Mouse (Mus musculus): ENCODE data around the gene Bend3. TPM values are rescaled to one million over a fixed set of nuclear protein-coding genes. Genes with fewer than 3 reads are reported as not detected.
A peak's percentile ranks its signal among the peaks of the same experiment; 100 is the strongest.

Gene Bend3
- total and polyA plus RNA-seq, 2 experiments = 1.3 to 2.1 TPM

DNA sequence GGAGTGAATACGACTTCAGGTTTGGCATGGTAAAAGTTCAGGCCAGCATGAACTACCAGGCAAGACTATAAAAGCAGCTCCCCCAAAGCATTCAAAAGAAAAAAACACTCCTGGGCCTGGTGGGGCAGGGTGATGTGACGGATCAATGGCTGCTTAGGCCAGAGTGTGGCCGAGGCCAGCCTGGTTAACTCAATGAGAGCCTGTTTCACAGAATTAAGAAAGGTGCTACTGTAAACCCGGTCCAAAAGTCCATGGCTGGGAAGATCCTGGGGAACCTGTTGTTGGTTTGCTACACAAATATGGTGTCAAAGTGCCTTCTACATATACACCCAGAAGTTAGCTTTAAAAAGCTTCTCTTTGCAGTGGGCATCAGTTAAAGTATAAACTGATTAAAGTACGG lies 60.2 kb downstream of the Bend3 start:
- no peaks in the 10 kb centered on the region for H3K36me3 ChIP-seq (ENCODE audit: control insufficient read depth, insufficient read depth, low read length)
- H3K27ac ChIP-seq (replicated peaks; ENCODE audit: insufficient read depth, low read depth, low read length) = peak overlapping the region; percentile 7
- peaks cover 18% of the 10 kb centered on the region for H3K4me1 ChIP-seq (ENCODE audit: control insufficient read depth, insufficient read depth, low read length)
- H3K9ac ChIP-seq (ENCODE audit: low read depth, low read length) = no peak overlapping the region
- H3K4me3 ChIP-seq (ENCODE audit: insufficient read depth, low read depth, low read length) = no peak overlapping the region
- TF ChIP-seq CTCF (IDR thresholded peaks at IDR 0.05; ENCODE audit: low read depth, low read length) = no peak
- TF ChIP-seq POLR2A (IDR thresholded peaks at IDR 0.05; ENCODE audit: extremely low read depth, insufficient read depth, low read length) = no peak
- H3K79me2 ChIP-seq (ENCODE audit: control insufficient read depth, insufficient read depth, low read length) = peaks cover 4% of the 10 kb centered on the region; the same call in 1 of the 2 replicates
- H3K27me3 ChIP-seq (ENCODE audit: control insufficient read depth, insufficient read depth, low read length) = no peaks in the 10 kb centered on the region
- 29% methylated on average over 5 of the region's 5 CpGs for WGBS
- peak; percentile 65 for DNase-seq (ENCODE audit: extremely low read depth, low read depth, low spot score)

DNA sequence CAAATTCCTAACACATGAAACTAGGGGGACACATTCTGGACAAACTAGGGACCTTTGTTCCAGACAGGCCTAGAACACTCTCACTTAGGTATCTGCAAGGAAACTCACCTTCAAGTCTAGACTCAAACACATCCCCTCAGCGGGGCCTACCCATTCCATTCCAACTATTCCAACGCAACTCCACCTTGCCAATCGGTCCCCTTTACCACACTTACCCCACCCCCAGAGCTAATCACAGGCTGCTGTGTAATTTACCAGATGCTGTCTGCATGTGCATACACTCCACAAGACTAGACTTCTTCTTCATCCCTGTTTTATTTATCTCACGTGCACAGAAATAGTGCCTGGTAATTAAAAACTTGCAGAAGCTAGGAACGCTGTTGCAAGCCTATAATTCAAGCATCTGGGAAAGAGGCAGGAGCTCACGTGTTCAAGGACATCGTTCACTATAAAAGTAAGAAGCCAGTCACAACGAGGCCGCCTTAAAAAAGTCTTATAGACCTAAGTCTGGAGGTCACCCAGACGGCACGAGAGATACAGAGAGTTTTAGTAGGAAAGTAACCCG lies 61.2 kb downstream of the Bend3 start:
- H3K27ac ChIP-seq (replicated peaks; ENCODE audit: insufficient read depth, low read depth, low read length) = peak overlapping the region; percentile 88
- H3K4me3 ChIP-seq (ENCODE audit: insufficient read depth, low read depth, low read length) = peak overlapping the region; percentile 76
- no peaks in the 10 kb centered on the region for H3K27me3 ChIP-seq (ENCODE audit: control insufficient read depth, insufficient read depth, low read length)
- TF ChIP-seq CTCF (IDR thresholded peaks at IDR 0.05; ENCODE audit: low read depth, low read length) (no peak), POLR2A (IDR thresholded peaks at IDR 0.05; ENCODE audit: extremely low read depth, insufficient read depth, low read length) (no peak)
- no peaks in the 10 kb centered on the region for H3K36me3 ChIP-seq (ENCODE audit: control insufficient read depth, insufficient read depth, low read length)
- 9% methylated on average over 12 of the region's 12 CpGs for WGBS
- peaks cover 4% of the 10 kb centered on the region; the same call in 1 of the 2 replicates for H3K79me2 ChIP-seq (ENCODE audit: control insufficient read depth, insufficient read depth, low read length)
- H3K4me1 ChIP-seq (ENCODE audit: control insufficient read depth, insufficient read depth, low read length) = peaks cover 18% of the 10 kb centered on the region
- DNase-seq (ENCODE audit: extremely low read depth, low read depth, low spot score) = peak; percentile 29
- H3K9ac ChIP-seq (ENCODE audit: low read depth, low read length) = peak overlapping the region; percentile 86

DNA sequence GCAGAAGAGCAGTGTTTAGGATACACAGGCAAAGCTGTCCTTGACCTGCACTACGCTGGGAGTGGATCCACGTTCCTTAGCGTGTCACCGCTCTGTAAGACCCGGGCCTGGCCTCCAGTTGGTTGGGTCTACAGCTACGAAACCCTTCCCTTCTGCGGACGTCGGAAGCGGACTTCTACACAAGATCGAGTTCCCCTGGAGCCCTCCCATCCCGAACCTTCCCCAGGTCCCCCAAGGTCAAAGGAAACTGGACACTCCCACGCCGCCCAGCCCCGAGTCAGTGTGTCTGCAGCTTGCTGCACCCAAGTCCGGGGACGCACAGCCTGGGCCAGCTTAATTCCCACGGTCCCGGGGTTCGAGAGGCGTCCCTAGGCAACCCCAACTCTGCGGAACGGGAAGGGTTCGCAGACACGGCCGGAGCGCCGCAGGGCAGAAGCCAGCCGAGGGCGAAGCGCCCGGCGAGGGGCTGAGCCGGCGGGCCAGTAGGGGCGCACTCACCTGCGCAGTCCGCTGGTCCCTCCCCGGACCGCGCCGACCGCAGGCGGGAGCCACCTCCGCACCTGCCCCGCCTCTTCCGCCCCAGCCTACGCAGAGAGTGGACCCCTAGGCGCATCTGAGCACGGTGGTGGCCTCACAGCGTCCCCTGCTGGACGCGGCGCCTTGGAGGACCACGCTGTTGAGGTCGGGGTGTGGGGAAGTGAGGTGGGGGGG lies 62.0 kb downstream of the Bend3 start, which contains the start of gene 1700021F05Rik:
Gene 1700021F05Rik, minus strand, starts transcription at position 553 of the 711 bp plus-strand sequence.
- peak within 1 kb of the TSS; percentile 88 for H3K27ac ChIP-seq (replicated peaks; ENCODE audit: insufficient read depth, low read depth, low read length)
- no peaks in the 10 kb centered on the region for H3K36me3 ChIP-seq (ENCODE audit: control insufficient read depth, insufficient read depth, low read length)
- H3K79me2 ChIP-seq (ENCODE audit: control insufficient read depth, insufficient read depth, low read length) = peaks cover 4% of the 10 kb centered on the region; the same call in 1 of the 2 replicates
- peak within 1 kb of the TSS; percentile 86 for H3K9ac ChIP-seq (ENCODE audit: low read depth, low read length)
- H3K27me3 ChIP-seq (ENCODE audit: control insufficient read depth, insufficient read depth, low read length) = no peaks in the 10 kb centered on the region
- WGBS = under 1% methylated on average over 54 of the region's 56 CpGs
- H3K4me3 ChIP-seq (ENCODE audit: insufficient read depth, low read depth, low read length) = peak within 1 kb of the TSS; percentile 76
- peaks cover 18% of the 10 kb centered on the region for H3K4me1 ChIP-seq (ENCODE audit: control insufficient read depth, insufficient read depth, low read length)
- peak; percentile 87 for TF ChIP-seq CTCF (IDR thresholded peaks at IDR 0.05; ENCODE audit: low read depth, low read length)
- TF ChIP-seq POLR2A (IDR thresholded peaks at IDR 0.05; ENCODE audit: extremely low read depth, insufficient read depth, low read length) = peak; percentile 80
- peak; percentile 82 for DNase-seq (ENCODE audit: extremely low read depth, low read depth, low spot score)

DNA sequence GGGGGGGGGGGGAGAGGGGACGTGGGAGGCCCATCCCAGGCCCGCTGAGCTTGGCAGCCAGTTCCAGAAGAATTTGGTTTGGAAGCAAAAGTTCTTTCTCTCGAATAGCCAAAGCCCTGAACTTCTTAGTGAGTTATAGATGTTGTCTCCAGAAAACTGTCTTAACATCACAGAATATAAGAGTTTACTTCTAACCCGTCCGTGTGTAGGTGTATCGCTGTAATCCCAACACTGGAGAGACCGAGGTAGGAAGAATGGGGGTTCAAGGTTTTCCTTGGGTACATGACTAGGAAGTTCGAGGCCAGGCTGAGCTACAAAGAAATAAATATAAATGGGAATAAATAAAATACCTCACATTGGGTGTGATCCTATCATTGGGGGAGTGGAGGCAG lies 62.5 kb downstream of the Bend3 start:
- Histone ChIP-seq H3K4me3 (ENCODE audit: insufficient read depth, low read depth, low read length) (no peak overlapping the region), H3K36me3 (ENCODE audit: control insufficient read depth, insufficient read depth, low read length) (no peaks in the 10 kb centered on the region), H3K27me3 (ENCODE audit: control insufficient read depth, insufficient read depth, low read length) (no peaks in the 10 kb centered on the region), H3K4me1 (ENCODE audit: control insufficient read depth, insufficient read depth, low read length) (peaks cover 18% of the 10 kb centered on the region), H3K27ac (replicated peaks; ENCODE audit: insufficient read depth, low read depth, low read length) (no peak overlapping the region), H3K9ac (ENCODE audit: low read depth, low read length) (no peak overlapping the region), H3K79me2 (ENCODE audit: control insufficient read depth, insufficient read depth, low read length) (peaks cover 4% of the 10 kb centered on the region; the same call in 1 of the 2 replicates)
- TF ChIP-seq CTCF (IDR thresholded peaks at IDR 0.05; ENCODE audit: low read depth, low read length) (no peak), POLR2A (IDR thresholded peaks at IDR 0.05; ENCODE audit: extremely low read depth, insufficient read depth, low read length) (no peak)
- 38% methylated on average over 8 of the region's 8 CpGs for WGBS
- no peak for DNase-seq (ENCODE audit: extremely low read depth, low read depth, low spot score)

DNA sequence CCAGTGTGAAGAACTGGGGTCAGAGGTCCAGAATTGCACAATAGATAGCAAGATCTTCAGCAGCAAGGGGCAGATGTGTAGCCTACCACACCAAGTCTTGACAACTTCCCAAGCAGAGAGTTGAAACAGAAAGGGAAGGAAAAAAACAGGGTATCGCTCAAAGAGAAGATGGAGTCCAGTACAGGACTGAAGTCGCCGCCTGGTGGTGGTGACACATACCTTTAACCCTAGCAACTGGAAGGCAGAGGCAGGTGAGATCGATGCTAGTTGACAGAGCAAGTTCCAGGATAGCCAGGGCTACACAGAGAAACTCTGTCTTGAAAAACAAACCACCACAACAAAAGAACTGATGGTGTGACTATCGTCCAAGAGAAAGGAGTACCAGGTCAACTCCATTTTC lies 70.8 kb downstream of the Bend3 start:
- H3K27ac ChIP-seq (replicated peaks; ENCODE audit: insufficient read depth, low read depth, low read length) = no peak overlapping the region
- no peaks in the 10 kb centered on the region for H3K36me3 ChIP-seq (ENCODE audit: control insufficient read depth, insufficient read depth, low read length)
- no peaks in the 10 kb centered on the region for H3K4me1 ChIP-seq (ENCODE audit: control insufficient read depth, insufficient read depth, low read length)
- TF ChIP-seq CTCF (IDR thresholded peaks at IDR 0.05; ENCODE audit: low read depth, low read length) (peak; percentile 43; the same call in 1 of the 2 replicates), POLR2A (IDR thresholded peaks at IDR 0.05; ENCODE audit: extremely low read depth, insufficient read depth, low read length) (no peak)
- H3K4me3 ChIP-seq (ENCODE audit: insufficient read depth, low read depth, low read length) = no peak overlapping the region
- no peaks in the 10 kb centered on the region for H3K27me3 ChIP-seq (ENCODE audit: control insufficient read depth, insufficient read depth, low read length)
- no peak overlapping the region for H3K9ac ChIP-seq (ENCODE audit: low read depth, low read length)
- H3K79me2 ChIP-seq (ENCODE audit: control insufficient read depth, insufficient read depth, low read length) = no peaks in the 10 kb centered on the region
- DNase-seq (ENCODE audit: extremely low read depth, low read depth, low spot score) = no peak
- WGBS = 24% methylated on average over 5 of the region's 5 CpGs

DNA sequence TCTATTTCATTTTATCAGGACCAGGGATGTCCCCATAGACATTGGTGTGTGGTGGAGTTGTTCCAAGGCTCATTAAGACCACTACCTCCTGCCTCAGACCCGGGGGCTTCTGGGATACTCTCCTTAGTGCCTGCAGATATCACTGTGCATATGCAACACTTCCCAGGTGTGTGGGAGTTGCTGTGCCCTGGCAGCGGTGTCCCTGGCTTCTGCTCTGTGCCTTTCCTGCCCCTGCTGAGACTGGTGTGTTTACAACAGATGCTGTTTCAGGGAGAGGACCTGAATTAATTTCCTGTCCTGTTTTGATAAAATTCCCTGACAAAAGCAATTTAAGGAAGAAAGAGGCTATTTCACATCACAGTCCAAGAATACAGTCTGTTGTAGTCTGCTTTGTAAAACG lies 72.3 kb downstream of the Bend3 start:
- Histone ChIP-seq H3K9ac (ENCODE audit: low read depth, low read length) (no peak overlapping the region), H3K4me1 (ENCODE audit: control insufficient read depth, insufficient read depth, low read length) (no peaks in the 10 kb centered on the region), H3K27me3 (ENCODE audit: control insufficient read depth, insufficient read depth, low read length) (no peaks in the 10 kb centered on the region), H3K4me3 (ENCODE audit: insufficient read depth, low read depth, low read length) (no peak overlapping the region), H3K27ac (replicated peaks; ENCODE audit: insufficient read depth, low read depth, low read length) (no peak overlapping the region), H3K36me3 (ENCODE audit: control insufficient read depth, insufficient read depth, low read length) (no peaks in the 10 kb centered on the region), H3K79me2 (ENCODE audit: control insufficient read depth, insufficient read depth, low read length) (no peaks in the 10 kb centered on the region)
- WGBS = 56% methylated on average over 3 of the region's 3 CpGs
- TF ChIP-seq CTCF (IDR thresholded peaks at IDR 0.05; ENCODE audit: low read depth, low read length) (no peak), POLR2A (IDR thresholded peaks at IDR 0.05; ENCODE audit: extremely low read depth, insufficient read depth, low read length) (no peak)
- no peak for DNase-seq (ENCODE audit: extremely low read depth, low read depth, low spot score)
